Mouse (Mus musculus): ENCODE data around the gene Tmem53.

- TF ChIP-seq ZNF384 (IDR thresholded peaks at IDR 0.05; ENCODE audit: low read depth, low read length), result no peak
- no peak for TF ChIP-seq ZC3H11A (IDR thresholded peaks at IDR 0.05; ENCODE audit: borderline replicate concordance, low read depth, low read length)
- TF ChIP-seq HCFC1 (IDR thresholded peaks at IDR 0.05; ENCODE audit: borderline replicate concordance, insufficient read depth, low read length), result peak; percentile 73; the same call in 1 of the 2 replicates
Measured at GRCm38 (mm10) chr4:117202046-117202991, 49.4 kb upstream of the Tmem53 start.

Measured in ES-E14 (cell line).